Mouse (Mus musculus): ENCODE results near the gene Car15.

Car15 gene

DNA sequence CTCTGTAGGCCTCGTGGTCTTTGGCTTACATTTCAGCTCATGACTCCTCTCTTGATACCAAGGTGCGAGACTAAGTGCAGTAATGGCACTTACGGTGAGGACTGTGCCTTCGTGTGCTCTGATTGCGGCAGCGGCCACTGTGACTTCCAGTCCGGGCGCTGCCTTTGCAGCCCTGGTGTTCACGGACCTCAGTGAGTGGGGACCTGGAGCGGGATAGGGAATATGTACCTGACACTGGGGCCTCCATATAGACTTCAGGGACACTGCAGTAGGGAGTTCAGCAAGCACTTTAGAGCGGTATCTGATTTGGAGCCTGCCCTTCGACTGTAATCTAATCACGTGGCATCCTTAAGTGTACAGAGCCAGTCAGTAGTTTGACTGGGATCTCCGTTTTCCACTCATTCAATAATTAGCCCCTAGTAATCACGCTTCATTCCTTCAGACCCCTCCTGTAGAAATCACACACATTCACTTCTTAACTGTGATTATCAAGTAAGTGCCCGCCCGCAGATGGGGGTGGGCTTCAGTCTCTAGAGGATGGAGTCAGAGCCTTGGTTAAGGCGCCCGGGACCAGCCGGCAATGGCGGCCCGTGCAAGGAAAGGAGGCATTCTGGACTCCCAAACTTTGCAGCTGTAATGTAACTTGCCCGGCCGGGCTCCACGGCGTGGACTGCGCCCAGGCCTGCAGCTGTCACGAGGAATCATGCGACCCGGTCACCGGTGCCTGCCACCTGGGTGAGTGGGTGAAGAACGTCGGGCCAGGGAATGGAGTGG is 34.3 kb downstream of the Car15 start:
- ATAC-seq (ENCODE audit: insufficient number of reproducible peaks, low FRiP score, low TSS enrichment) = no peak

DNA sequence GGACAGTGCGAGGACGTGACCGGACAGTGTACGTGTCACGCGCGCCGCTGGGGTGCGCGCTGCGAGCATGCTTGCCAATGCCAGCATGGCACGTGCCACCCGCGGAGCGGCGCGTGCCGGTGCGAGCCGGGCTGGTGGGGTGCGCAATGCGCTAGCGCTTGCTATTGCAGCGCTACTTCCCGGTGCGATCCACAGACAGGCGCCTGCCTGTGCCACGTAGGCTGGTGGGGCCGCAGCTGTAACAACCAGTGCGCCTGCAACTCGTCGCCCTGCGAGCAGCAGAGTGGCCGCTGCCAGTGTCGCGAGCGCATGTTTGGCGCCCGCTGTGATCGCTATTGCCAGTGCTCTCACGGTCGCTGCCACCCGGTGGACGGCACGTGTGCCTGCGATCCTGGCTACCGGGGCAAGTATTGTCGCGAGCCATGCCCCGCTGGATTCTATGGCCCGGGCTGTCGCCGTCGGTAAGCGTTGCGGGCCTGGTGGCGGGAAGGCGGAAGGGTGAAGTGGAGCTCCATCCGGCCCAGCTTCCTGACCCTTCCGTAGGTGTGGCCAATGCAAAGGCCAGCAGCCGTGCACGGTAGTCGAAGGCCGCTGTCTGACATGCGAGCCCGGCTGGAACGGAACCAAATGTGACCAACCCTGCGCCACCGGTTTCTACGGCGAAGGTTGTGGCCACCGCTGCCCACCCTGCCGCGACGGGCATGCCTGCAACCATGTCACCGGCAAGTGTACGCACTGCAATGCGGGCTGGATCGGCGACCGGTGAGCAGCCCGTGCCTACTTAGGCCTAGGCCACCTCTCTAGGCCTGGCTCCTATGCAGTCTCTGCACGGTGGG is 35.1 kb downstream of the Car15 start:
- no peak for ATAC-seq (ENCODE audit: insufficient number of reproducible peaks, low FRiP score, low TSS enrichment)

DNA sequence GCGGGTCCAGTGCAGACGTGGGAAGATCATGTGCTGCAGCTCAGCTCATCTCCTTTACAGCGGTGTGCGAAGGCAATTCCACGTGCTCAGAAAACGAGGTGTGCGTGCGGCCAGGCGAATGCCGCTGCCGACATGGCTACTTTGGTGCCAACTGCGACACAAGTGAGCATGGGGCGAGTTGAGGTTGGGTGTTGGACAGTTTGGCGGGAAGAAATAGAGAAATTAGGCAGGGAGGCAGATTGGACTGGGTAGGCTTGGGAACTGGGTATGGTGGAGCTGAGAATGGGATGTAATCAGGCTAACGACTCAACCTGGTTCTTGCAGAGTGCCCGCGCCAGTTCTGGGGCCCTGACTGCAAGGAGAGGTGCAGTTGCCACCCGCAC is 35.7 kb downstream of the Car15 start:
- ATAC-seq (ENCODE audit: insufficient number of reproducible peaks, low FRiP score, low TSS enrichment) = no peak

DNA sequence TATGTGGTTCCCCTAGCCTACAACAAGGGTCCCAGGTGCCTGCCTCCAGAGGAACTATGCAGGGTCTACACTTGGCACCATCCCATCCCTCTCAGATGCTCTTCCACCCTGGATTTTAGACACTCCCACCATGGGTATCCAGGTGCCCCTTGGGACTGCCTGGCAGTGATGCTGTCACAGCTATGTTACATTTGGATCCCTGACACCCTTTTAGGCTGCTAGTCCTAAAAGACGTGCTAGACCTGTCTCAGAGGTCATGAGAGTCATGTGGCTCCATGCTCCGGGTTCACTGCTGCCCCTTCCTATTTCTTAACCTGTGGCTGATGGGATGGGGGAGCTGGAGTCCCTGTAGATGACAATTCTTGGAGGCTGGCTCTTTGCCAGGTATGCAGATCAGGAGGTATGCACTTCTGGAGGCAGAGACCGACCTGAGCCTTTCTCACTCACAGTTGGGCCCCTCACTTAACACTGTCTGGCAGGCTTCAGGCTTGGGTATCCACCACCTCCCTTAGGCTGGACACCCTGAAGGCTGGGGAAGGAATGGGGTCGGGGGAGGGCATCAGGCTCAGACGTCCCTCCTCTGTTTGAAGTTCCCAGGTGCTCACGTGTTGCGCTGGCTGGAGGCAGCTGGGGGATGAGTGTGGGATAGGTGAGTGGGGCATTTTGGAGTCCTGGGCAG is 36.2 kb downstream of the Car15 start:
- ATAC-seq (ENCODE audit: insufficient number of reproducible peaks, low FRiP score, low TSS enrichment) = no peak

DNA sequence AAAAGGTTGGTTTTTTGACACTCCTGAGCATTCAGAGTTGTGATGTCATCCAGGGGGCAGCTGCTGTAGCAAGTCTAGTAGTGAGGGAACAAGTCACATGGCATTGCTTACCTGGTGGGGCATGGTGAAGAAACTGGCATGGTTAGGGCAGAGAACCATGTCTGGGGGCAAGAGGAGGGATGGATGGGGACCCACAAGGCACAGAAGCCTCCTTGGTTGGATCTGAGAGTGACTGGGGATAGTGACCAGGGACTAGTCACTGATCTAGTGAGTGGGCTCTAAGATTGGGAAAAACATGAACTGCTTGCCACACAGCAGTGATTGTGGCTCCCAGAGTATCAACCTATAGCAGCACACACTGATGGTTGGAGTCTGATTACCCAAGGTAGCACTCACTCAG is 38.6 kb downstream of the Car15 start:
- ATAC-seq (ENCODE audit: insufficient number of reproducible peaks, low FRiP score, low TSS enrichment) = no peak

DNA sequence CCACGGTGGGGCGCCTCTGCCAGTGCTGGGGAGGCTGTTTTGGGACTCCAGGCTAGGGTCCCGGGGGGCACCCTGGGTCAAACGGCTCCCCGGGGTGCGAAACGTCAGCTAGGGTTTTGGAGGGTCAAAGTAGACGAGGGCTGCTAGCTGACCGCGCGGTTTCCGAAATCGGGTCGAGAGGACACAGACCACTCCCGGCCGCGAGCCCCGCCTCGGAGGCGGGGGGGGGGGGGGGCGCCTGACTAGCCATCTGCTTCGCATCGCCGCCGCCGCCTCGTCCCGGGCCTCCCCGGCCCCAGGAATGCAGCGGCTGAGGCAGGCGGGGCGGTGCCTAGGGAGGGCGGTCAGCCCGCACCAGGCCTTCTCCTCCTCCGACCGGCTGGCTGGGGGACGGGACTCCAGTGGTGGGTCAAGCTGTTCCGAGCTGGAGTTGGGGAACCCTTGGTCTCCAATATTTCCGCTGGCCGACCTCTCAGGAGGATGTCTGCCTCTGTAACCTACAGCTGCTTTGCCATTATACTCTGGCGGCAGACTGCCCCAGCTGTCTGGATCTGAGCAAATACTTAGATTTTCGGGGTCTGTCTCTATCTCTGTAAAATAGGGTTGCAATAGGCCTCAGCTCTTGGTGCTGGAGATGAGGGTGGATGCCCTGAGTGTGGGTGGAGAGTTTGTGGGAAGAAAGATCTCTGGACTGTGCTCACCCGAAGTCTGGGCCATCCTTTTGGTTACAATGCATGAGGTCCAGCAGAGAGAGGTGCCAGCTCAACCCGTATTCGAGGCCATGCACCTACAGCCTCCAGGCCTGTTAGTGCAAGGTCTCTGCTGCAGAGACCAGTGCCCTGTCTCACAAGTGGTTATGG is 39.6 kb downstream of the Car15 start:
- no peak for ATAC-seq (ENCODE audit: insufficient number of reproducible peaks, low FRiP score, low TSS enrichment)

DNA sequence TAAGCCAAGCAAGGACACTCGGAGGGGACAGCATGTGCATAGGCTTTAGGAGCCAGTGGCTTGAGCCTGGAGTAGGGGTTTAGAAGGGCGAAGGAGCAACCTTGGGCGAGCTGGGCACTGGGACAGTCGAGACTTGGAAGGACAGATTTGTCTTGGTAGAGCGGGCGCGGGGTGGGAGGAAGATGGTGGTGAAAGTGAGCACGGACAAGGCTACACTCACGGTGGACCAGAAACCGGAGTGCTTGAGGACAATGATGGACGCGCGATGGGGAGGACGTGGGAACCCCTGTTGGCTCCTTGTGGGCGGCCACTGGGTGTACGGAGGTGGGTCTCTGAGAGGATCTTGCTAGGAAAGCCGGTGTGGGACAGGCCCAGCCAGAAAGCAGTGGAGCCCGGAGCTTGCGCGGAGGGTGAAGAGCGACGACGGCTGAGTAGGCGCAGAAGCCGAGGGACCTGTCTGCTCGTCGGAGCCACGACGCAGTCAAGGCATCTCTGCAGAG is 40.3 kb downstream of the Car15 start:
- ATAC-seq (ENCODE audit: insufficient number of reproducible peaks, low FRiP score, low TSS enrichment) = no peak

DNA sequence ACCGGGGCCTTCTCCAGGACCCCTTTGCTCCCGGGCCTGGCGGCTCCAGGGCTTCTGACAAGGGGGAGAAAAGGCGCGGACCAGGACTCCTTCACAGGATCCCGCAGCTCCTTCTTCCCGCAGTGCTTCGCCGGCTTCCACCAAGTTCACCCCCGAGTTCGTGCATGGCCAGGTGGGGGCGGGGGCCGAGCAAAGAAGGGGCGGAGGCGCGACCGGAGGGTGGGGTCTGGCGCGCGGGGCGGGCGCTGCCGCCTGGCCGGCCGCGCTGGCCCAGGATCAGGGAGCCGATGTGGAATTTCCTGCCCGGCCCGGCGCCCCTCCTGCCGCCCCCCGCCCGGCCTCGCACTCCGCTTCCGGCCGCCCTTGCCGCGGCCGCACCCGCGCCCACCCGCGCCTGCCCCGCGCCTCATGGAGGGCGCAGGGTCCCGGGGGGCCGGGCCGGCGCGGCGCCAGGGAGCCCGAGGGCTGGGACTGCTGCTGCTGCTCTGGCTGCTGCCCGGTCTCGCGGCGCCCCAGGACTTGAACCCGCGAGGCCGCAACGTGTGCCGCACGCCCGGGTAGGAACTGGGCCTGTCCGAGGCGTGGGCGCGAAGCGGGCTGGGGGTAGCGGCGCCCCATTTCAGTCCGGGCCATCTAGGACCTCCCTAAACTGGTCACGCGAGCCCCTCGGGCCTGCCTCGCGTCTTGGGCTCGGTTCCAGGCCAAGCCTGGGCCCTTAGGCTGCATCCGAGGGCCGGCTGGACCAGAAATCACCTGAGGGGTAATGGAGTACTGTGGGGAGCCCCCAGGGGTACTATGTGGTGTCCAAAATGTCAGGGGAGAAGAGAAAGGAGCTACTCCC is 41.0 kb downstream of the Car15 start, which contains the start of gene Scarf2:
Gene Scarf2 (plus strand): TSS at position 312 of the 841 bp plus-strand sequence.
- no peak for ATAC-seq (ENCODE audit: insufficient number of reproducible peaks, low FRiP score, low TSS enrichment)

DNA sequence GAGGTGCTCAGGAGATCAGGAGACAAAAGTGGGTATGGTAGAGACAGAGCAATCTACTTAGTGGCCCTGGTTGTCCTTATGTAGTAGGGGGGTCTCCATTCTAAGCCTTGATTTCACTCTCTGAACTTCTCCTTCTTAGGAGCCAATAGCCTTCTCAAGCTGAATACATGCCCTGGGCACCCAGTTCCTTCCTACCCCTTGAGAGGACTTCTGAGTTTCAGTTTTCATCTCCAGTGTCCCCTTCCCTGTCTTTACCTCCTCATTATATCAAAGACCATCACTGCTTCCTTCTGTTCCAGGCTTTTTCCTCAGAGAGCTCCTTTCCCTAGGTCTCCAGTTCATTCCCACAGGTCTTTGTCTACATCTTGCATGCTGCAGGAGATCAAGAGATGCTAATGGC is 41.6 kb downstream of the Car15 start:
- no peak for ATAC-seq (ENCODE audit: insufficient number of reproducible peaks, low FRiP score, low TSS enrichment)

DNA sequence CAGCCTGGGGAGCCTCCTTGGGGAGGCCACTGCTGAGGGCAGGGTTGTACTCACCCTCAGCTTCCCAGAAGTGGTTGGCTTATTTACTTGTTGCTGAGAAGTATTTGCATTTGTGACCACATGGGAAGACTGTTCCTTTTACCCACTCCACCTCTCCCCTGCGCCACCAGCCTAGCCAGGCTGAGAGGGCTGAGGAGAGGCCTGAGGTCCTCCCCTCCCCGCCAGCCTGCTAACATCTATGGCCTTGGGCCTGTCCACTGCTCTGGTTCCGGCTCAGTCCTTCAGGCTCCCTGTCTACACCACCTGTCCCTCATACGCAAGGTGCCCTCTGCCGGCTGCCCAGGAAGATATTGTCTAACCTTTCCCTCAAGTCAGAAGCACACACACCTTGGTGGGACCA is 42.5 kb downstream of the Car15 start:
- no peak for ATAC-seq (ENCODE audit: insufficient number of reproducible peaks, low FRiP score, low TSS enrichment)

DNA sequence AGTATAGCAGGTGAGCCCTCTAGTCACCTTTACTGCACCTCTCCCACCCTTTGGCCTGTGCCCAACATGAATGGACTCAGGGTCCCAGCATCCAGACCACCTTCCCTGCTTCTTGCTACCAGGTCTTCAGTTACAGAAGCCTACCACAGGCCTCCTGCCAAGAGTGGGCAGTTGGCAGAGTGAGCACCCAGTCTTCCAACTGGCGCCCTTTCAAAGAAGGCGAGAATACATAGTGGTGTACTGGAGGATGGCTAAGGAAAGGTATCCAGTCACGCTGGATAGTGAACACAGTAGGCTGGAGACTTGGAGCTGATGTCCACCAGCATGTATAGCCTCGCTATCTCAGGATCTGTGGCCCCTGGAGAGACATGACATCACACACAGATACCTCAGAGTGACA is 44.1 kb downstream of the Car15 start:
- no peak for ATAC-seq (ENCODE audit: insufficient number of reproducible peaks, low FRiP score, low TSS enrichment)

DNA sequence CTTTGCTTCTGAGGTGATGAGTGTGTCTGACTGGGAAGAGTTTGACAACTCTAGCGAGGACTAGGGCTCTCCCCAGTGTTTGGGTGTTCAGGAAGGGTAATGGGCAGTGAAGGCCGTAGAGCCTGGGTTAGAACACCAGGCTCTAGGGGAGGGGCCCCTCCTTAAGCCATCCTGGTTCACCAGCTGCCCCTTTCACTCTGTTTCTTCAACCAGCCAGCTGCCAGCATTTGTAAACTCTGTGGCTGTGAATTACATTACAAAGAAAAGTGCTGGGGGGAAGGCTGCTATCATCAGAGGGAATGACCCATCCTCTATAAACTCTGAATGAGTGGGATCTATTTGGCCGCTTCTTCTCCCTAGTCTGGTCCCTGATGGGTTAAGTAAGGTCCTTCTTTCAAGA is 45.4 kb downstream of the Car15 start:
- ATAC-seq (ENCODE audit: insufficient number of reproducible peaks, low FRiP score, low TSS enrichment) = no peak

DNA sequence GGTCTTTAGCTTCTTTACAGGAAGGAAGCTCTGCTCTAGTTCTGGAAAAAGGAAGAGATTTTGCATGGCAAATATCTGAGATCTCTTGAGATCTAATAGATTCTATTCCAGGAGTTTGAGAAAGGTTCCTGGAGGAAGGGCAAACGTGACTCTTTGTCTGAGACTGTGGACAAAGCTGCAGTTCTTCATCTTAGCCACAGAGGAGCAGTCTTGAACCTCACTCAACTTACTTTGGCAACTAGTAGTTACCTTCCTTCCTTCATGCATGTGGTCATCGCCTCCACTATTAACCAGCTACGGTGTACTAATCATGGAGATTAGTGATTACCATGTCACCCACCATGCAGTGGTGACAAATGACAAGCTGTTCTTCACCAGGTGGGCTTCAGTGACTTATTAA is 52.8 kb downstream of the Car15 start:
- no peak for ATAC-seq (ENCODE audit: insufficient number of reproducible peaks, low FRiP score, low TSS enrichment)
